Mouse (Mus musculus) heart, adult 2 months (tissue): ENCODE results near the gene Inafm2.

Experiments used
- CTCF ChIP-seq: fragments of 200-600 bp; IDR thresholded peaks from 2 replicates; pipeline ENCODE4 v1.8.1; 2022; ENCODE audit warnings: antibody characterized with exemption, mild to moderate bottlenecking, moderate library complexity
- EP300 ChIP-seq: fragments of 200-500 bp; IDR thresholded peaks from 2 replicates; pipeline ENCODE4 v1.6.1; 2011; ENCODE audit warnings: low read depth, low read length, control low read depth; ENCODE audit not compliant: insufficient read depth
- POLR2A ChIP-seq: fragments of 200-500 bp; IDR thresholded peaks from 2 replicates; pipeline ENCODE4 v1.6.1; 2011; ENCODE audit warnings: mild to moderate bottlenecking, low read depth, low read length, control low read depth; ENCODE audit not compliant: insufficient read depth

DNA sequence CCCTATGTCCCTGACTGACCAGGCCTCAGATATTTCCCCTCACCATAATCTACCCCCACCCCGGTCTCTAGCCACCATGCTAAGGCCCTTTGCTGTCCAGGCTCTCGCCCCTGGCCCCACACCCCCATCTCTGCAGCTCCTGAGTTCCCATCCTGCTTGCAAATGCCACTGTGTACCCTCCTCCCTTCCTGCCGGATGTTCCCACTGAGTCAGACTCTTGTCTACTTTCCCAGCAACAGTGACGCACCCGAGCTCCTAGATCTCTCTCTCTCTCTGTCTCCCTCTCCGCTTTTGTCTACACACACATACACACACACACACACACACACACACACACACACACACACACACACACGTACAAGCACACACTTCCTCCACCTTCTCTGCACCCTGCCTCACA is 17.9 kb downstream of the Inafm2 start:
- TF ChIP-seq EP300 (peak; percentile 63; the same call in 1 of the 2 replicates), CTCF (no peak), POLR2A (peak; percentile 44; the same call in 1 of the 2 replicates)
